Mouse (Mus musculus) duodenum, adult 2 months (tissue): Measurements from ENCODE around the gene Arl3. TPM values are rescaled to one million over a fixed set of nuclear protein-coding genes. Genes with fewer than 3 reads are reported as not detected.

Experiments
- polyA plus RNA-seq: library from polyadenylated mRNA; depleted of rRNA; stranded (reverse); fragments of >200 nt; gene quantifications from 2 replicates; pipeline ENCODE4 v1.2.3, GENCODE M21; 2012; ENCODE audit warnings: low replicate concordance; rRNA removed

Gene Arl3
- polyA plus RNA-seq: 2.1 TPM in 2 replicates

GRCm38 (mm10) chr19:46572951-46573937 is at the start of gene Arl3, which contains the start of gene Sfxn2:
Arl3 (minus strand) TSS chr19:46573198.
Sfxn2 (plus strand) TSS chr19:46573365.

GRCm38 (mm10) chr19:46598720-46599252 is 25.8 kb upstream of the Arl3 start, which contains the start of gene Wbp1l:
Wbp1l (plus strand) TSS chr19:46599084.

GRCm38 (mm10) chr19:46501401-46502068 is 71.5 kb downstream of the Arl3 start, which contains the start of gene Trim8:
Trim8 (plus strand) TSS chr19:46501702.

Other genes with a start within 250 kb of the Arl3 start
- gene Psd, start 246.0 kb downstream of the Arl3 start, polyA plus RNA-seq: 37.1 and 38.7 TPM in 2 replicates
- gene Fbxl15, start 245.0 kb downstream of the Arl3 start, polyA plus RNA-seq: 39.1 and 73.5 TPM in 2 replicates
- 25.7 and 26.0 TPM in 2 replicates for gene Cuedc2, start 234.5 kb downstream of the Arl3 start, polyA plus RNA-seq
- 47.7 and 54.8 TPM in 2 replicates for gene Mfsd13a, start 232.1 kb downstream of the Arl3 start, polyA plus RNA-seq
- gene 2310034G01Rik, start 222.9 kb downstream of the Arl3 start, polyA plus RNA-seq: 3.1 and 6.2 TPM in 2 replicates
- gene Actr1a, start 177.4 kb downstream of the Arl3 start, polyA plus RNA-seq: 66.3 and 87.0 TPM in 2 replicates
- gene Sufu, start 176.3 kb downstream of the Arl3 start, polyA plus RNA-seq: 7.5 and 9.2 TPM in 2 replicates
- gene Trim8, start 71.5 kb downstream of the Arl3 start, polyA plus RNA-seq: 31.9 and 48.8 TPM in 2 replicates
- gene Sfxn2, start 167 bp upstream of the Arl3 start, polyA plus RNA-seq: 0.70 and 1.9 TPM in 2 replicates
- gene Wbp1l, start 25.9 kb upstream of the Arl3 start, polyA plus RNA-seq: 33.4 and 36.2 TPM in 2 replicates
- 0.05 and 0.44 TPM in 2 replicates for gene Cyp17a1, start 100.0 kb upstream of the Arl3 start, polyA plus RNA-seq
- gene Borcs7, start 116.7 kb upstream of the Arl3 start, polyA plus RNA-seq: 1.2 and 1.8 TPM in 2 replicates
- gene As3mt, start 134.3 kb upstream of the Arl3 start, polyA plus RNA-seq: 9.6 and 10.5 TPM in 2 replicates
- 15.2 and 19.3 TPM in 2 replicates for gene Cnnm2, start 188.4 kb upstream of the Arl3 start, polyA plus RNA-seq